Mouse (Mus musculus) stomach, postnatal 0 days (tissue): ENCODE data around the gene Ttc37.

Source experiments
- CTCF ChIP-seq: IDR thresholded peaks from 2 replicates; pipeline ENCODE4 v1.5.1; 2016; ENCODE audit warnings: antibody characterized with exemption, low read depth, mild to moderate bottlenecking, moderate library complexity
- EP300 ChIP-seq: optimal IDR thresholded peaks from 2 replicates; pipeline ENCODE3; 2016; ENCODE audit warnings: antibody characterized with exemption

DNA sequence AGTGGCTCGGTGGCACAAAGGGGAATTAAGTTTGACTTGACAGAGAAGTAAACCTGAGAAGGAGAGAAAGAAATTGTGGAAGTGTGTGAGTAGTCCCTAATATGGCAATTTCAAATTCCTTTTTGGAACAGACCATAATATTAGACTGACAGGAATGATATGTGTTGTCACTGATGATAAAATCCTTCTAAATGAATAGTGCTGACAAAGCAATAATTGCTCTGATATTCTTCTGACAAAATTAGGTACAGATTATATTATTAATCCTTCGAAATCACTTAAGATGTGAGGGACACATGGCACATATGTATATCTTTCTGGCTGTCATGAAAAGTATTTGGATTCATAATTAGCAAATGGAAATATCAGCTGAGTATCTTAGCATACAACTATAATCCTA, 116.4 kb downstream of the Ttc37 start:
- TF ChIP-seq CTCF (no peak), EP300 (no peak)
